Mouse (Mus musculus) G1E (cell line): ENCODE measurements around the gene Sgo1.

Experiments
- CTCF ChIP-seq: IDR thresholded peaks from 2 replicates; pipeline ENCODE4 v1.5.1; 2012; ENCODE audit warnings: low read depth, low read length, inconsistent platforms, mixed read lengths
- GATA1 ChIP-seq: IDR thresholded peaks from 2 replicates; pipeline ENCODE4 v1.6.1; 2012; ENCODE audit warnings: borderline replicate concordance, low read length, inconsistent platforms, mixed read lengths
- TAL1 ChIP-seq: conservative IDR thresholded peaks from 2 replicates; pipeline ENCODE4 v1.6.1; 2012; ENCODE audit warnings: low read depth, low read length, inconsistent platforms, mixed read lengths

DNA sequence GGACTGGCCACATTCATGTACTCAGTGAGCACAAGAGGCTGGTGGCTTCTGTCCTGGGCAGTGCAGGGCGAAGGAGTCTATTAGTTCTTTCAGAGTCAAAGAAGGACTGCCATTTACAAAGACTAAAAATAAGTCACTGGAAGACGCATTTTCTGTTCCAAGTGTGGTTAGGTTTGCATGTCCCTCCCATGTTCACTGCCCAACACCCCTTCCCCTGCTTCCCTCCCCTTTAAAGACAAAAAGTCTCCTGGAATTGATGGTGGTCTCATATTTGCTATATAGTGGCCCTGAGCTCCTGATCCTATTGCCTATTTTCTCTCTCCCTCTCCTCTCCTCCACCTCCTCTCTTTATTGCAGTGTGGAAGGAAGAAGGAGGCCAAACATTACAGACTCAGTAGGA is 33.2 kb downstream of the Sgo1 start:
- TF ChIP-seq TAL1 (no peak), CTCF (no peak), GATA1 (no peak)
